In the genomic region with DNA sequence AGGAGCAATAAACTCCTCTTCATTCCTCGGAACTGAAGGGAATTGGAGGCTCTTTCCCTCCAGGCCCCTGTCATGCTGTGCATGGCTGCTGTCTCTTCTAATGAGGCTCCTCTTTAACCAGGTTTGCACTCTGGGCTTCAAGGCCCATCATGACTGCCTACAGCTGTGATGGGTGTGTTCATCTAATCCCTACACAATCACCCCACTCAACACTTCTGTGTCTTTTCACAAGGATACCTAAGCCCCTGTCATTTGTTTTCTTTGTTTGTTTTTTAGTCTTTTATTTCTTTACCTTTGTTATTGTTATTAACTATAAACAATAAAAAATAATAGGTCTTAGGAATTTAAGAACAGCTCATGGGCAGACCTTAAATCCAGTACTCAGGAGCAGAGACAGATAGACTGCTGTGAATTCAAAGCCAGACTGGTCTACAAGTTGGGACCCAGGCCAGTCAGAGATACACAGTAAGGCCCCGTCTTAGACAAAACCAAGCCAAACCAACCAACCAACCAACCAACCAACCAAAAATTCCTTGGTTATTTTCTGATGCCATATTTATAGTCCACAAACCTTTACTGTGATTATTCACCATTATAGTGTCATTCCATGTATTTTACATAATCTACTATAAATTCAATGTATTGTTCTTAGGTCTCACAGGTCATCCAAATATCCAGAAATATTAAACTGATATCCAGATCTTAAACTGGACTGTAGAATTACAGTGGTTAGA, we compare ENCODE assay signal across 8 mouse cellular contexts.
"Had no signal": no experiment of that assay in that cellular context is flagged by ENCODE, and none has a peak within 500 bp of the region (broad histone marks: within the 10 kb centered on the region; RNA-seq: fewer than 3 reads in every experiment).

No protein-coding gene starts in this region.

- DNase-seq: lung, adult 18-20 months; lung, embryonic 14.5 days; lung, postnatal 10 days; lung, postnatal 4 days; right cerebral cortex, postnatal 14 days; thymus, adult 2 months; thymus, postnatal 25 days; thymus, postnatal 4 days had no signal
